Mouse (Mus musculus) thymus, postnatal 4 days (tissue): ENCODE results near the gene Hoxd9.

Experiments
- DNase-seq: peaks from one replicate; pipeline ENCODE4 v3.0.0; 2021

The Hoxd9 gene

DNA sequence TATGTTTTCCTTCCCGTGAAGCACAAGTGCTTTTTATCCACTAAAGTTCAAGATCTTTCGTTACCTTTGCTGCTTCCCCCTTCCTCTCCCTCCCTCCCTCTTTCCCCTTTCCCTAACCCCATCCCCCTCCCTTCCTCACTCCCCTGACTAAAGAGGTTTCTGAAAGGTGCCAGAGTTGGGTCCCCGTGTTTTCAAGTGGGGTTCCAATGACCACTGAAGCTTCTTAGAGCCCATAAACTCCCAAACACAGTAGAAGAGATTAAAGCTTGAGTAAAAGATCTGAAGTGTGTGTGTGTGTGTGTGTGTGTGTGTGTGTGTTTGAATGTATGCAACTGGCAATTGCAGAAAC is 28.3 kb upstream of the Hoxd9 start:
- no peak for DNase-seq

DNA sequence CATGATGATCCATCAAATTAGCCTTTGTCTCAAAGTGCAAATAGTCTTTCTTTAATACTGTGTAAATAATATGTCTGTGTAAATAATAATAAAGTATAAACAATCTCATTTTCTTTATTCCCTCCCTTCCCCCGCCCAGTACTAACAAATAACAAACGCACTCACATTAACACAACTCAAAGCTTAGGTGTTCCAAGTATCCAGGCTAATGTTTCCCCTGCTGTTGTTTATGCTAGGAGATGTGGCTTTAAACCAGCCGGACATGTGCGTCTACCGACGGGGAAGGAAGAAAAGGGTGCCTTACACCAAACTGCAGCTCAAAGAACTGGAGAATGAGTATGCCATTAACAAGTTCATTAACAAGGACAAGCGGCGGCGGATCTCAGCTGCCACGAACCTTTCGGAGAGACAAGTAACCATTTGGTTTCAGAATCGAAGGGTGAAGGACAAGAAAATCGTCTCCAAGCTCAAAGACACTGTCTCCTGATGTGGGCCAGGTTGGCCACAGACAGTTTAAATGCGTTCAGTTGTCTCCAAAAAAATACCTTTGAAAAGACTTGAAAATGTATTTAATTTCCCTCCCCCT is 27.8 kb upstream of the Hoxd9 start:
- DNase-seq: no peak

DNA sequence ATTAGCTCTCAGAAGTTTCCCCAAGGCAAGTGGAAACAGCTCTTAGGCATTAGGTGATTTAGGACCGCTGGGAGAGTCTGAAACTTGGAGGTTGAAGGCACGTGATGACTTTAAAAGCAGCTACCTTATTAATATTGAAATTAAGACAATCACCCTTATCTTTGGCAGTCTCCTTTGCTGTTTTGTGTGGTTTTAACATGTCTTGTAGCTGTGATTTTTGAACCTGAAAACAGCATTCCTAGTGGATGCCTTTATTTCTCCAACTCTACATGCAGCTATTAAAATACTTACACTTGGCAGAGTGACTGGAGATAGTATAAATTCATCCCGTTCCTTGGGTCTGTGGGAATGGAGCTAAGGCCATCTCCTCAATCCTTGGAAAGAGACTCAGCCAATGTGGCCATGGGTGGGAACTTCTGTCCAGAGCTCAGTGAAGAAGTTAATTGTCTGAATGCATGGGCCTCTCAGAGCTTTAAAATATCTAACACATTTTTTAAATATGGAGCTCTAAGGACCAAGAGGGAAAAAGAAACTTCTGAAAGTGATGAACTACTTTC is 26.8 kb upstream of the Hoxd9 start:
- DNase-seq: no peak

DNA sequence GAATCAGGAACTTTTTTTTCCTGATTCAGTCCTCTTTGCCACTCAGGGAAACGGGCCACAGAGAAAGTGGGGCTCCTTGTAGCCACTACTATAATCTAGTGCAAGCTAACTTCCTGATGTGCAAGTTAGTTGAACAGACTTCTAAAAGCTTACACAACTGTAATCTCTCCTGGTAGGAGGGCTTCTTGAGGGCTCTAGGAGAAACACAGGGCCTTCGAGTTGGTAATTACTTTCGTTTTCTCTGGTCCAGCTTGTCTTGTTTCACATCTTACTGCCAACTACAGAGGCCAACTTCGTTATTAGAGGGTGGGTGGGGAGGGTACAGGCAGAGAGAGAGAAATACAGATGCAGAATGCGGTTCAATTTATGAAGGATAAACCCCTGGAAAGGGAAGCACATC is 25.7 kb upstream of the Hoxd9 start:
- no peak for DNase-seq

DNA sequence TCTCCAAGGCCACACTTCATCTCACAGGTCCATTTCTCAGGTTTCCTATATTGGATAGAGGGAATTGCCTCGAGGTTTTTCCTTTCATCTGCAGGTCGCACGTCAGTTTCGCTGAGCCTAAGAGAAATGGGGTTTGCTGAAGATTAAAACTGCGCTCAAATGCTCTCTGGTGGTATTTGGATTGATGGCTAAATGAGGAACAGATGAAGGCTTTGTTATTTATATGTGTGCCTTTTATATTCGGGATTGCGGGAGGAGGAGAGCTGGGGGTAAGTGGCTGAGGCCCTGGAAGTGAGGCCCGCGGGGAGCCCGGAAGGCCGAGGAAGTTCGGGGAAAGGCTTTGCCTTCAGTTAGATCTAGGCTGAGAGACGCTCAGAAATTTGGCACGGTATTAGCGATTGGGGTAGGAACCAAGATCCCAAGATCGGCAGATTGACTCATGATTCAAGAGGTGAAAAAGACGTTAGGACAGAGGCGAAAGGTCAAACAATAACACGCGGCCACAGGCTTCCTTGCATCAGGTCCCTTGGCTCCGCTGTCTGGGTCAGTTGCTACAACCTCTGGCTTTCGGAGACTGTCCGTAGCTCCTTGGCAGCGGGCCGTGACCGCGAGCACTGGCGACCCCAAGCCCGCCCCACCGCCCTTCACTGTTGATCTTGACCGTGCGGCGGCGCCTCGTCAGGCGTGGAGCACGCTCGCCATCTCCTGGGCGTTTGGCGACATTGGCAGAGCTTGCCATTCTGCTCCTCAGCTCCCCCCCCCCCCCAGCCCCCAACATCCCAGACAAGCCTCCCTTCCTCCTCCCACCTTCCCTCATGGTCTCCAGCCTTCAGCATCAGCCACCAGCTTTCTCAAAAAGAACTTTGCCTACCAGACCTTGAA is 24.8 kb upstream of the Hoxd9 start:
- DNase-seq: peak; percentile 78

DNA sequence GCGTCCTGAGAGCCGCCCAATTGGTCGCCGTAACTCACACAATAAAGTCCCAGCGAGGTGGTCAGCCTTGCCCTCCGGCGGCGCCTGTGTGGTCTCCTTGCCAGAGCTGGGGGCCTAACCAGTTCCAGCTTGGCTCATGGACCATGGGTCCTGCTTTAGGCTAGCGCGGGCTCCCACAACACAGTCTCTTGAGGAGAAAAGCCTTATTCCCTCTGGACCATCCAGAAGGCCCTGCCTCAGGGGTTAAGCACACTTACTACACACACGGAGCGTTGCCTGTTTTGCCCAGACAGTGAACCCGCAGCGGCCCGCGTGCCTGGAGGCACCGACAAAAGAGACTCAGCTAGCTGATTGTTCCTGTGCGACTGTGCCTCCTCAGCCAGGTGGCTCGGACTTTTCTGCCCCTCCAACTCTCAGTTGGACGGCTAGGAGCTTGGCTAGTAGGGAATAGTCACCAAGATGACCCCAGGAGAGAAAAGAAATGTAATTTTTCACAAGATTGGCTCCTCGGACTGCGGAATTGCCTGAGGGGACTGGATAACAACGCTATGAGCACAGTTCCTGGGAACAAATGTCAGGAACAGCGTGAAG is 23.6 kb upstream of the Hoxd9 start:
- no peak for DNase-seq

DNA sequence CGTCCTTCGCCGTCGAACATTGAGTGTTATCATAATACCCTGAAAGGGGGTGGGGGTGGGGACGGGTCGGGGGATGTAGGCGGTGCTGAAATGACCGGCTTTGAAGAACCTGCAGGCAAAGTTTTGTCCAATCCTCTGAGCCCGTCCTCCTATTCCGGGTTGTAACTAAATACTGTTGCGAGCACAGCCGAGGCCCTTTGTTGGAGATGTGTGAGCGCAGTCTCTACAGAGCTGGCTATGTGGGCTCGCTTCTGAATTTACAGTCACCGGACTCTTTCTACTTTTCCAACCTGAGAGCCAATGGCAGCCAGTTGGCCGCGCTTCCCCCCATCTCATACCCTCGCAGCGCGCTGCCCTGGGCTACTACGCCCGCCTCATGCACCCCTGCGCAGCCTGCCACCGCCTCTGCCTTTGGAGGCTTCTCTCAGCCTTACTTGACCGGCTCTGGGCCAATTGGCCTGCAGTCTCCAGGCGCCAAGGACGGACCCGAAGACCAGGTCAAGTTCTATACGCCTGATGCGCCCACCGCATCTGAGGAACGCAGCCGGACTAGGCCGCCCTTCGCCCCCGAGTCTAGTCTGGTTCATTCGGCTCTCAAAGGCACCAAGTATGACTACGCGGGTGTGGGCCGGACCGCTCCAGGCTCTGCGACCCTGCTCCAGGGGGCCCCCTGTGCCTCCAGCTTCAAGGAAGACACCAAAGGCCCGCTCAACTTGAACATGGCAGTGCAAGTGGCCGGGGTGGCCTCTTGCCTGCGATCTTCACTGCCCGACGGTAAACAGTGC is 22.5 kb upstream of the Hoxd9 start, which contains the start of gene Hoxd12:
Hoxd12 (plus strand) TSS at position 133 of the 785 bp plus-strand sequence.
- no peak for DNase-seq

DNA sequence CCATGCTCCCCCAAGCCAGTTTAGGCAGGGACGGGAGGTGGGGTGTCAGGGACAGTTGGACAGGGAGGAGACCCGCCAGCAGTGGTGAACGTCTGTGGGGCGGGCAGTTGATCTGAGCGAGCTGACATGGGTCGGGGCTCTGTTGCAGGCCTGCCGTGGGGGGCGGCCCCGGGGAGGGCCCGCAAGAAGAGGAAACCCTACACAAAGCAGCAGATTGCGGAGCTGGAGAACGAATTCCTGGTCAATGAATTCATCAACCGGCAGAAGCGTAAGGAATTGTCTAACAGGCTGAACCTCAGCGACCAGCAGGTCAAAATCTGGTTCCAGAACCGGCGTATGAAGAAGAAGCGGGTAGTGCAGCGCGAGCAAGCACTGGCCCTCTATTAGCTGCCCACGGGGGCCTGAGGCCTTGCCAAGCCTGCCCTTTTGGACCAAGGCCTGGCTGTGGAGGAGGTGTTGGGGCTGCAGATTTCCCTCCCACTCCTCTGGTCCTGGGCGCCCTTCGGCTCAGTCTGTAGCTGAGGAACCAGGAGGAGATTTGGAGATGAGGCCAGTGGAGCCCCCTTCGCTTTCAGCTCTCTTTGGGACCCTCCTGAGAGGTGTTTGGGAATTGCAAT is 21.8 kb upstream of the Hoxd9 start:
- no peak for DNase-seq

DNA sequence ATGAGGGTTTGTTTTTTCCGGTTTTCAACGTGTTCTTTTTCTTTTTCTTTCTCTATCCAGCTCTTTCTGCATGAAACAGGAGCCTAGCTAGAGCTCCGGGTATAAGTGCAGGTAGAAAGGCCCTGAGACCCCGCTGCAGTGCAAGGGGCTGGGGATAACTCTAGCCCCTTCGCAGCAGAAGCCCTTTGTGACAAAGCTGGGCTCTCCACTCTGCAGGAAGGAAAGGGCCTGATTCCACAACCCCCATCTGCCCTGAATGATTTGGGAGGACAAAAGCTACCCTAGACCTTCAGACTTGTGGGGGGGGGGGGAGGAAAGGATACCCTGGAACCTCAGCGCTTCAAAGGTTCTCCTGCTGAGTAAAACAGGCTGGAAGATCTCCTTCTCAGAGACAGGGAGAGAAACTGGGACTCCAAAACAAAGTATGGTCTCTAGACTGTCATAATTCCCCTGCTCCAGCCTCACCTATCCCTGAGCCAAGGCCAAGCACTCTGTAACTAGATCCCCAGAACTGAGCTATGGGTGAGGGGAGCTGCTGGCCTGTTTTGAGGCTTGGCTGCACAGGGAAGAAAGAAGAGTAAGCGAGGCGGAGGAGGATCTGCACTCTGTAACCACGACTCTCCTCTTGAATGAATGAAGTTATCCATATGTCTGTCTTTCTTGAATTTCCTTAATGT is 21.0 kb upstream of the Hoxd9 start:
- DNase-seq: no peak

DNA sequence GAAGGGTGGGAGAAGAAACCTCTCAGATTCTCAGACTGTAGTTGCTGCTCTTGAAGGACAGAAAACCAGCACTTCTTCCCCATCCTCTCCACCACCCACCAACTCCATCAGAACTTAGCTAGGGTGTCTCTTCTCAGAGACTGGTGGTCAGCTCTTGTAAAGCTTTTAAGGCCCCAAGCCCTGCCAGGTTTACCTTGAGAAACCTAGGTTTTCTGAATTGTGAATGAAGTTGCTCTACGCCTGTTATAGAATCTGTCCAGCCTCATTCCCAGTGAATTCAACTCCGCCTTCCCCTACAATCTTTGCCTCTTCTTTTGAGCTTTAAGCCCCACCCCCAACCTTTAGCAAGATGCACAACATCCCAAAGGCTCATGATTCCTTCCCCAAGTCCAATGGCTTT is 20.4 kb upstream of the Hoxd9 start:
- no peak for DNase-seq

DNA sequence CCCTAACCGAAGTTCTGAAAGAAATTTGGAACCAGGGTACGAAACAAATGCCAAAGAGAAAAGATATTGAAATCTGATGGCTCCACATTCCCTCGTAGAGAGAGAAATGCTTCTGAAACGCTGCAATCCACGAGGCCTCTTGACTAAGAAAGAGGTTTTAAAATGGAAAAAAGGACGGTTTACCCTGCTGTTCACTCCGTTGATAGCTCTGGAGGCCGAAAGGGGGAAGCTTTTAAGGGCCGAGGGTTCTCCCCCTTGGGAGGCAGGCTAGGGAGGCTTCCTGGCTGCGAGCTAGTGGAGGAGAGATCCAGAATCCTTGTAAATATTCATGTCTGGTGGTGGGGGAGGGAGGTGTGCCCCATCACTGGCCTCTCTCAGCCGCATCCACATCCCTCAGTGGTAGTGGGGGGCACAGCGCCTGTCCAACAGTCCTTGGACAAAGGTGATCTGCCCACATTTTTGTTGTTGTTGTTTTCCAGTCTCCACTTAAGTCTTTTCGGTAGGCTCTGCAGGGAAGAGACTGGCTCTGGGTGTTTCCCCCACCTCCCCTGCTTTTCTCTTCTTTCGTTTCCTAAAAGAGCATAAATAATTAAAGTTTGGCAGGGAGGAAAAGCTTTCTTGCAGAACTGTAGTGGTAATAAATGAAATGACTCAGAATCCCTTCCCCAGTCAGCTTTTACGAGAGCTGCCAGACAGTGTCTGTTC is 18.5 kb upstream of the Hoxd9 start, which contains the start of gene Hoxd11:
Hoxd11 (plus strand) TSS at position 667 of the 705 bp plus-strand sequence.
- no peak for DNase-seq

DNA sequence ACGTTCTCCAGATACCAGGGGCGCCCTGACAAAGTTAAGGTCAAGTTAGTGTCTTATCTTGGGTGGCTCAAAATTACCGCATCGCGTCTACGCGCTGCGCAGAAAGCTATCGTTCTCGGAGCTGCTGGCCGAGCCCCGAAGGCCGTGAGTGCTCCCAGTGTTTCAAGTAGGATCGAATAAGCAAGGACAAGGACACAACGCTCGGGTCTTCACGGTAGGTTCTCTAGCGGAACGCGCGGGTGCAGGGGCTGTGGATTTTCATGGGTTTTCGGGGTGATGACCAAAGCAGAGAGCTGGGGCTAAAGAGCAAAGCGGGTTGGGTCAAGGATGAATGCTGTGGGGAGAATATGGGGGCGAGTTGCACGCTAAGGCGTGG is 17.9 kb upstream of the Hoxd9 start:
- no peak for DNase-seq

DNA sequence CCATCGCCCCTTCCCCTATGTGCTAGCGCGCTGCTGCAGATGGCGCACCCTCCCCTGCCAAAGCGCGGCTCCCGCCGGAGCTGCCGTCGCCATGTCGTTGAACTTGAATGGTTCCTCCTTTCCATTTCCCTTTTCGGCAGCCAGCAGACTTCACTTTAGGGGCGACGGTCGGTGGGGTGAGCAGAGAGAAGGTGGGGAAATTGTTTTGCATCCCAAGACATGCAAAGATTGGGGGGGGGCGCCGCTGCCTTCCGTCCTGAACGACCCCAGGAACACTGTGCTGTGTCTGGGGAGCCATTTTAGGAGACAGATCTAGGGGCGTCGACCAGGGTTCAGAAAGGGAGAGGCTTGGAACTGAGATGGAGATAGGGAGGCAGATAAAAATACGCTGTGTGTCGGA is 17.5 kb upstream of the Hoxd9 start:
- no peak for DNase-seq

DNA sequence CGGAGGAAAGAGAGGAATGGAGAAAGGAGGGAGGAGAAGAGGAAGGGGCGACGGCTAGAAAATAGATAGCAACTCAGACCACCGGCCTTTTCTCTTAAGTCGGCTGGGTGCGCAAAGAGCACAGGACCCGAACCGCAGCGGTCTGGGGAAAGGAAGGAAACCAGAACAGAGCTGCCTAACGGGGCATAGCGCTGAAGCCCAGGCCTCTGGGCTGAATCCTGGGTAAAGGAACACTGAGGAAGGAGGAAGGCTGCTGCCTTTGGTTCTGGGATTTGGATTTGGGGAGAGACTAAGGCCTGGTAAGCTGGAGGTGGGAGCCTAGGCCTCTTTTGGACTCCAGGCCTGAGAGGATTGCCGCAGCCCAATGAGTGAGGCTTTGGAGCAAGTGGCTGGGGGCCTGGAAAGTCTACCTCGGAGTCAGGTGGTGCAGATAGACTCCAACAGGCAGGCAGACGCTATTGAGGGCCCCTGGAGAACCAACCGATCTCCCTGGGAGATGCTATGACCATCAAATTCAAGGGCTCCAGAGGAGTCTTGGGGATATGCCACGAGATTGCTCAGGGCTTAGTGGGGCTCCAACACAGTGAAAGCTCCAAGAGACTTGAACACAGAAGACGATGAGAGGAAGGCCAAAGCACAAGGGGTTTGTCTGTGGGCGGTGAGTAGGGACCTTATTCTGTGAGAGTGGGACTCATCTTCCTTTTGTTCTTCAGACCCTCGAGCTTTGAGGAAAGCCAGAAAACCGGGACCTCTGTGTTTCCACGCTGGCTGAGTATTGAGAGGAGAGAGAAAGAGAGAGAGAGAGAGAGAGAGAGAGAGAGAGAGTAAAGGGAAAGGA is 16.7 kb upstream of the Hoxd9 start:
- DNase-seq: no peak

DNA sequence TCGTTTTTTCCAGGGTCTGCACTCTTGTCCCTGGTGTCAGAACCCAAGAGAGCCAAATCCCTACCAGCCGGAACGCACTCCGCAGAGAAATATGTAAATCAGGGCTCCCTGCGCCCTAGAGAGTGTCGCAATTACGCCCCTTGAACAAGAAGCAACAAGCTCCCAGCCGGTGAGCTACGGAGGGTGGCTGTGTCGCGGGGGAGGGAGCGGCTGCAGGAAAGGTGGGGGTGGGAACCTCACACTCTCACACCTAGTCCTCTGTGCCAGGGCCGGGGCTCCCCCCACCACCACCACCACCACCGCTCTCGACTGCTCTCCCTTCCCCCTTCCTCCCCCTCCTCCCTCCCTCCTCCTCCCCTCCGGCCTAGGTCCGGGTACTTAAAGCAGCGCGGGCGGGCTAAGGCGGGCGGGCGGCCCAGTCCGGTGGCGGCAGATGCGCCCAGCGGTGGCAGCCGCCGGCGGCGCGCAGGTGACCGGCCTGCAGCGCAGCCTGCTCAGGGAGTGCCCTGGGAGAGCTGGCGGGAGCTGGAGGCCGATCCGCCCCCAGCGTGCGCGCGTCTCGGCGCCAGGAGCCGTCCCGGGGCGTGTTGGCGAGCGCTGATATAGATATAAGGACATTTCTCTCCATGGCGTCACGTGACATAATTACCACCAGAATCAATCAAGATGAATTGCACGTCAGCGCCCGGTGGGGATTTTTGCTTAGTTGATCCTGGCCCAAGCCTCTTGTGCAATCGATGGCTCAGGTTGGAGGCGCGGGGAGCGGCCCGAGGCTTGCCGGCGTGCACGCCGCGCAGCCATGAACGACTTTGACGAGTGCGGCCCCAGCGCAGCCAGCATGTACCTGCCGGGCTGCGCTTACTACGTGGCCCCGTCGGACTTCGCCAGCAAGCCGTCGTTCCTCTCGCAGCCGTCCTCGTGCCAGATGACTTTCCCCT is 15.7 kb upstream of the Hoxd9 start:
- peak; percentile 28 for DNase-seq

DNA sequence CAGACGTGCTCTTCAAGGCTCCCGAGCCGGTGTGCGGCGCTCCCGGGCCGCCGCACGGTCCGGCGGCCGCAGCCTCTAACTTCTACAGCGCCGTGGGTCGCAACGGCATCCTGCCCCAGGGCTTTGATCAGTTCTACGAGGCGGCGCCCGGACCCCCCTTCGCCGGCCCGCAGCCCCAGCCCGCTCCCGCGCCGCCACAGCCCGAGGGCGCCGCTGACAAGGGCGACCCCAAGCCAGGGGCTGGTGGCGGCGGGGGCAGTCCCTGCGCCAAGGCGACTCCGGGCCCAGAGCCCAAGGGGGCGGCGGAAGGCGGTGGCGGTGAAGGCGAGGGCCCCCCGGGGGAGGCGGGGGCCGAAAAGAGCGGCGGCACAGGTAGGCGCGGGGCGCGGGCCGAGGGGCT is 14.7 kb upstream of the Hoxd9 start:
- no peak for DNase-seq

DNA sequence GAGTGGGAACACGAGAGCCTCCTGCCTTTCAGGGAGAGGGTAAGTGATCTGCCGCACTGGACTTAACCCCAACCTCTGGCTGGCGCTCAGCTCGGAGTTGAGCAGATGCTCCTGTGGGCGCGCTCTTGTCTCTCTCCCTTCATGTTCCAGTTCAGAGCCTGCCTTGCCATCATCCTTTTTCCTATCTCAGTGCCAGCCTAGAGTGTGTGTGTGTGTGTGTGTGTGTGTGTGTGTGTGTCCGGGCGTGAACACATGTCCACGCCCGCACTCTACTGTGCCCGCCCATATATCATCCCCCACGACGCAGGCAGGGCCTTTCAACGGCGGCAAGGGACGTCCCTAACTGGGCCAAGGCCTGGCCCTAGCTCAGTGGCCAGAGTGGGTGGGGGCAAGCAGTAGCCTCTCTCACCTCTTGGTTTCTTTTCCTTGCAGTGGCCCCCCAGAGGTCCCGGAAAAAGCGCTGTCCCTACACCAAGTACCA is 14.0 kb upstream of the Hoxd9 start:
- no peak for DNase-seq

DNA sequence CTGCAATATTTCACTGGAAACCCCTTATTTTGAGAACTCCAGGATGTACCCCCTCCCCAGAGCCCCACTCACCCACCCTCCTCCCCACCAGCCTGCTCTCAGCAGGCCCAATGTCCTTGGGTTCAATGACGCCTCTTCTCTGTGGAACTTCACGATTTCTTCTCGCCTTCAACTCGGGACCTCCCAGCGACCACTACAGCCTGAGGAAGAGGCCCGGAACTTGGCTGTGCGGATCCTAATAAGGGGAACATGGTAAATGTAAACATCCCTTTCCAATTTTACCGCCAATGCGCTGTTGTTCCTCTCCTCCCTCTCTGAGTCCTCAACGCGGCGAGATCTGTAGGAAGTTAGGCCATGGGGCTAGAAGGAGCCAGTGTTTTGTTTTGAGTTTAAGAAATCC is 13.4 kb upstream of the Hoxd9 start:
- no peak for DNase-seq

DNA sequence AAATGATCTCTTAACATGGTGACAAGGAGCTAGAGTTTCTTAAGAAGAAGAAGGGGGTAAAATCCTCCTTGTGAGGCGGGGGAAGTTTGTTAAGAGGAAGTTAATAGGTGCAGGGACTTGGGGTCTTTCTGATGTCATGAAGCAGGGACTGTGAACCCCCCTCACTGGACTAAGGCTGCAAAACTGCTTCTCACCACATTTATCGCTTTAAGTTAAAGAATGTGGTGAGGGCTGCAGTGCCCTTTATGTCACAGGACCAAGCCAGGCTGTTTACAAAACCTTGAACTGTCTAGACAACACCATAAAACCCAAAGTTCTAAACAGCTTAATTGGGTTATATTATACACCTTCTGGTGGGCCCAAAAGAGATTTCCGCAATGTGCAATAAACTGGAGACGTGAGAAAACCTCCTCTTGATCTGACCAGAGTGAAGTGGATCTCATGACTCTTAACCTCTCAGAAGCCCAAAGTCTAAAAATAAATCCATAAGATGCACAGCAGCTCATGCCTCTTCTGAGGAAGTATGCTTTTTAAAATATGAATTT is 12.4 kb upstream of the Hoxd9 start:
- DNase-seq: no peak
